Mouse (Mus musculus) stomach, embryonic 14.5 days (tissue): ENCODE results near the gene Prnd. TPM values are rescaled to one million over a fixed set of nuclear protein-coding genes. Genes with fewer than 3 reads are reported as not detected.

Experiments used
- ATAC-seq: fragments of 200-750 bp; cut with Nextera tagmentation; 2 replicates; pipeline ENCODE4 v1.8.0; 2017; ENCODE audit warnings: low read depth, moderate TSS enrichment; ENCODE audit not compliant: insufficient number of reproducible peaks, insufficient read depth, low FRiP score
- H3K27ac ChIP-seq: fragments of 300-500 bp; sonication (generic); 2 replicates; pipeline ENCODE4 v1.5.1; 2014; ENCODE audit warnings: mild to moderate bottlenecking, low read length, moderate library complexity, mixed read lengths
- H3K27me3 ChIP-seq: fragments of 300-500 bp; sonication (generic); 2 replicates; pipeline ENCODE4 v1.6.1; 2014; ENCODE audit warnings: low read length, control low read depth, mixed read lengths; ENCODE audit not compliant: control insufficient read depth, insufficient read depth
- H3K36me3 ChIP-seq: fragments of 300-500 bp; sonication (generic); 2 replicates; pipeline ENCODE4 v1.6.1; 2014; ENCODE audit warnings: mild to moderate bottlenecking, control low read depth, low read length, moderate library complexity, mixed read lengths; ENCODE audit not compliant: control insufficient read depth, insufficient read depth
- H3K4me1 ChIP-seq: fragments of 300-500 bp; sonication (generic); 2 replicates; pipeline ENCODE4 v1.6.1; 2014; ENCODE audit warnings: low read length, control low read depth, mixed read lengths; ENCODE audit not compliant: control insufficient read depth, insufficient read depth
- H3K4me2 ChIP-seq: fragments of 300-500 bp; sonication (generic); replicated peaks from 2 replicates; pipeline ENCODE4 v1.6.1; 2014; ENCODE audit warnings: low read depth, low read length, control low read depth
- H3K4me3 ChIP-seq: fragments of 300-500 bp; sonication (generic); 2 replicates; pipeline ENCODE4 v1.5.1; 2014; ENCODE audit warnings: low read depth, low read length, control low read depth
- H3K9ac ChIP-seq: fragments of 300-500 bp; sonication (generic); replicated peaks from 2 replicates; pipeline ENCODE4 v1.6.1; 2014; ENCODE audit warnings: low read depth, mild to moderate bottlenecking, control low read depth, low read length, moderate library complexity, mixed read lengths
- H3K9me3 ChIP-seq: fragments of 300-500 bp; sonication (generic); 2 replicates; pipeline ENCODE4 v1.6.1; 2016; ENCODE audit warnings: low read depth, low read length, control low read depth; ENCODE audit not compliant: control insufficient read depth
- WGBS: fragments of 180-500 bp; shearing (Covaris S2); extraction: QIAGEN DNeasy Blood & Tissue Kit; methylation state at CpG from one replicate; pipeline ENCODE4 v1.1.7; 2014; 5-methylcytosine and 5-hydroxymethylcytosine counted together
- polyA plus RNA-seq: library from polyadenylated mRNA; unstranded; fragments of >200 nt; fragmentation: Nextera tagmentation; extraction: Ambion mirVana; gene quantifications from 2 replicates; pipeline ENCODE4 v1.2.1, GENCODE M21; 2014

The Prnd gene
- polyA plus RNA-seq, 1 experiment from 2014 or later = 49.9 TPM

DNA sequence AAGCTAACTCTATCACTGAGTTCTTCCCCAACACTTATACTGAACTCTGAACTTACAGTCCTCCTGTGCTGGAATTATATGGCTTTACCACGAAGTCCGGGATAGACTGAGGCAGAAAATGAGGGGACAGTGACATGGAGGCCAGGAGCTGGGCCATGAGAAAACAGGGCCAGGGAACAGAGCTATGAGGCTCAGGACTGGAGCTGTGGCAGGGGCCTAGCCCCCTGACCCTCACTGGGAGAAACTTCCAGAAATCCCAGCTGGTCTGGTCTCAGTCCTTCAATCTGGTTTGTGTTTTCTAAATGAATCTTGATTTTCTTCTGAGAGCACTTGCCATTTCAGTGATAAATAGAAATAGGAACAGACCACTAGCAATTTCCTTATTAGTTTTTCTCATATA is 16.4 kb upstream of the Prnd start:
- no peak for ATAC-seq
- WGBS = 88% methylated on average over 2 of the region's 2 CpGs
- Histone ChIP-seq H3K9me3 (no peaks in the 10 kb centered on the region), H3K4me2 (no peak overlapping the region), H3K9ac (no peak overlapping the region), H3K36me3 (no peaks in the 10 kb centered on the region), H3K4me3 (no peak overlapping the region), H3K27ac (no peak overlapping the region), H3K4me1 (no peaks in the 10 kb centered on the region), H3K27me3 (no peaks in the 10 kb centered on the region)

DNA sequence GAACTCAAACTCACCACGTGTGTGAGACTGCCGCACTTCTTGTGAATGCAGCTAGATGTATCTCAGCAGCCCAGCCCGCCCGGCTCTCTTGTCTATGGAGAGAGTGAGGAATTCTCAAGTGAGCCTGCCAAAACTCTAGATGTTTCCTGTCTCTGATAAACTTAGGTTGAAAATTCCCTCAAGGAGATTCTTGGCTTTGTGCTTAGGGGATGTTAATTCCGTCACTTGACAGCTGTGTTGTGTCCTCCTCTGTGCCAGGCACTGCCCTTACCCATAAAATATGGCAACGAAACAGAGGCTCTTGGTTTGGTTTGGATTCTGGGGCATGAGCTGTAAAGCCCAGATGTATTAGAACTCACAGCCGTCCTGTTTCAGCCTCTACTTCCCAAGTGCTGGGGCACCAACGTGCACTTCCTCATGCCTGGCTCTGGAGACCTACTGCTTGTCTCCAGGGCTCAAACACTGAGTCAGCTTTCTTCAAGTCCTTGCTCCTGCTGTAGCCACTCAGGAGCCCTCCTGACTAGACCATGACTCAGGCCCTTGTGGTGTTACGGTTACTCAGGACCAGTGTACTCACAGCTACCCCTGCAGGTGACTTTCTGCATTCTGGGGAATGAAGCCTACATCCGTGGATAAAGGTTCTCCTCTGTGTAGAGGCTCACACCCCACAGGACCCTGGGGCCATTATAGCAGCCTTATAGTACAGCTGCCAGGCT is 15.1 kb upstream of the Prnd start:
- Histone ChIP-seq H3K4me1 (no peaks in the 10 kb centered on the region), H3K4me3 (no peak overlapping the region), H3K9me3 (no peaks in the 10 kb centered on the region), H3K36me3 (no peaks in the 10 kb centered on the region), H3K27me3 (no peaks in the 10 kb centered on the region), H3K9ac (no peak overlapping the region), H3K27ac (no peak overlapping the region), H3K4me2 (no peak overlapping the region)
- no peak; the same call in 1 of the 2 replicates for ATAC-seq
- WGBS = 66% methylated on average over 10 of the region's 10 CpGs

DNA sequence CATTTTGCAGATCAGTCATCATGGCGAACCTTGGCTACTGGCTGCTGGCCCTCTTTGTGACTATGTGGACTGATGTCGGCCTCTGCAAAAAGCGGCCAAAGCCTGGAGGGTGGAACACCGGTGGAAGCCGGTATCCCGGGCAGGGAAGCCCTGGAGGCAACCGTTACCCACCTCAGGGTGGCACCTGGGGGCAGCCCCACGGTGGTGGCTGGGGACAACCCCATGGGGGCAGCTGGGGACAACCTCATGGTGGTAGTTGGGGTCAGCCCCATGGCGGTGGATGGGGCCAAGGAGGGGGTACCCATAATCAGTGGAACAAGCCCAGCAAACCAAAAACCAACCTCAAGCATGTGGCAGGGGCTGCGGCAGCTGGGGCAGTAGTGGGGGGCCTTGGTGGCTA is 14.3 kb upstream of the Prnd start:
- Histone ChIP-seq H3K27me3 (no peaks in the 10 kb centered on the region), H3K4me3 (no peak overlapping the region), H3K9me3 (no peaks in the 10 kb centered on the region), H3K9ac (no peak overlapping the region), H3K4me1 (no peaks in the 10 kb centered on the region), H3K4me2 (no peak overlapping the region), H3K27ac (no peak overlapping the region), H3K36me3 (no peaks in the 10 kb centered on the region)
- 94% methylated on average over 10 of the region's 10 CpGs for WGBS
- ATAC-seq = no peak

DNA sequence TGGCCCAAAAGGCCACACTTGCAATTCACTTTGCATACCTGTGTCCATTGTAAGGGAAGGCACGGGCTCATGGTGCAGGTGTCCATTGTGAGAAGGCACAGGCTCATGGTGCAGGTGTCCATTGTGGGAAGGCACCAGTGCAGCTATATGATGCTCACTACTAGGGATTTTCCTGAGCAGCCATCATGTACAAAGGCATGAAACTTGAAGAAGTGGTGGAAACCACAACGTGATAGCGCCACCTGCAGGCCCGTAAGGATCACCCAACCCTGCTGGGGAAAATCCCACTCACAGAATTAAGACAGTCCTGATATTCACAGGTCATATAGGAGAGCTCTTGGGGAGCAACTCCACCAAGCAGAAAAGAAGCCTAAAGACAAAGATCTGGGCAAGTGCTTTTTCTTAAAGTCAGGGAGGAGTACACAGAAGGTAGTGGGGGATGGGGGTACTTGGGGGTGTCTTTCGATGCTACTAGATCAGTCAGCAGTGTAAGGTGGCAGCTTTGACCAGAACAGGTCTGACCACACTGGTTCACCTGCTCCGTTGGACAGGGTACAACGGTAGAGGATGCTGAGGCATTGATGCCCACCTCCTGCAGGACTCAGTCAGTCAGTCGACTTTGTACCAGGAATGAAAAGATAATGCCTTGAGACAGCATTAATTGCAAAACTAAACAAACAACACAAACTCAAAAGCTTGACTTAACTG is 11.1 kb upstream of the Prnd start:
- 43% methylated on average over 8 of the region's 8 CpGs for WGBS
- no peak for ATAC-seq
- Histone ChIP-seq H3K27me3 (no peaks in the 10 kb centered on the region), H3K9me3 (no peaks in the 10 kb centered on the region), H3K4me1 (no peaks in the 10 kb centered on the region), H3K4me3 (no peak overlapping the region), H3K27ac (no peak overlapping the region), H3K36me3 (no peaks in the 10 kb centered on the region), H3K4me2 (no peak overlapping the region), H3K9ac (no peak overlapping the region)

DNA sequence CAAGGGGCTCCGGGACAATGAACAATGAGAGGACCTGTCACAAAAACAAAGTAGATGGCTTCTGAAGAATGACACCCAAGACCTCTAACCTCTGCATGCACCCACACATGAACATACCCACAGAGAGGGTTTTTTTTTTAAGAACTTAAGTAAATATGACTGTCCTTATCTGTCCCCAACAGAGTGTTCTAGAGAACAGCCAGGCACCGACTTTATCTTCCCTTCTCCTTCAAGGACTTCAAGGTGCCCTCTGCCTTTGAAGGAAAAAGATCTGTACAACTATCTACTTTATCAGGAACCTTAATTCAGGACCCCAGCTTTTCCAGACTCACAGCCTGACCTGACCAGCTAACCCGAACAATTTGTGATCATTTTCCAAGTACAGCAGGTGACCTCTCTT is 10.2 kb upstream of the Prnd start:
- no peak for ATAC-seq
- Histone ChIP-seq H3K4me3 (no peak overlapping the region), H3K36me3 (no peaks in the 10 kb centered on the region), H3K27ac (no peak overlapping the region), H3K27me3 (no peaks in the 10 kb centered on the region), H3K4me1 (no peaks in the 10 kb centered on the region), H3K9ac (no peak overlapping the region), H3K4me2 (no peak overlapping the region), H3K9me3 (no peaks in the 10 kb centered on the region)
- WGBS = 72% methylated on average over 3 of the region's 3 CpGs

DNA sequence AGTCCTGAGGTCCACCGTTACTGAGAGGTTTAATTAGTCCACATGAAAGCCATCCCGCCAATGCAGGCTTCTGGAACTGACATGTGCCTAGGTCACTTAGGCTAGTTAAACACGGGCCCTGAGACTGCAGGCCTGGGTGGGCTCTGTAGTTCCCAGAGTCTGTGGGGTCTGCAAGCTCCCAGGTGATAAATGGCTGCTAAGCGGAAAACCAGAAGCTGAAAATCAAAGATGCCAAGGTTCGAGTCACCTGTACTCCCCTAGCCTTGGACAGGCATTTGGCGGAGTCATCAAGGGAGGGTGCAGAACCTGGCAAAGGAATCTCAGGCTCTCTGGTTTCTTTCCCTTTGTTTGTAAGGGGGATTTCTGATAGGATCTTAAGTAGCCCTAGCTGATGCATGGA is 9.2 kb upstream of the Prnd start:
- Histone ChIP-seq H3K27me3 (no peaks in the 10 kb centered on the region), H3K9ac (no peak overlapping the region), H3K9me3 (no peaks in the 10 kb centered on the region), H3K4me1 (no peaks in the 10 kb centered on the region), H3K4me2 (no peak overlapping the region), H3K36me3 (no peaks in the 10 kb centered on the region), H3K27ac (no peak overlapping the region), H3K4me3 (no peak overlapping the region)
- ATAC-seq = no peak
- 76% methylated on average over 6 of the region's 6 CpGs for WGBS

DNA sequence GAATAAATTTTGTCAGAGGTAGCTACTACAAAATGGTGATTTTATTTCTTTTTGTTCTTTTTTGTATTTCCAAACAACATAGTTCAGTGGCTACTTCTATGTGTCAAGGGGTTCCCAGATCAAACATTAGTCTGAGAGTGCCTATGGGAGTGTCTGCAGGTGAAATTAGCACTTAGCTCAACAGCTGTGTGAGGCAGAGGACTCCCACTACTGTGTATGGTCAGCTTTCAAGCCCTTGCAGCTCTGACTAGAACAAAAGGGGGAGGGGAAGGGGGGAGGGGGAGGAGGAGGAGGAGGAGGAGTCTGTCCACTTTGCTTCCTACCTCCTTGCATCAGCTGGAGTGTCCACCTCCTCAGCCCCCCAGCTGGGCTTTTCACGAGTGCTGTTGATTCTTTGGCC is 6.3 kb upstream of the Prnd start:
- no peak overlapping the region for H3K27ac ChIP-seq
- no peaks in the 10 kb centered on the region for H3K27me3 ChIP-seq
- H3K4me2 ChIP-seq = no peak overlapping the region
- no peak overlapping the region for H3K9ac ChIP-seq
- WGBS = 31% methylated on average over 1 of the region's 1 CpGs
- no peak overlapping the region for H3K4me3 ChIP-seq
- no peaks in the 10 kb centered on the region for H3K4me1 ChIP-seq
- H3K9me3 ChIP-seq = no peaks in the 10 kb centered on the region
- no peak for ATAC-seq
- H3K36me3 ChIP-seq = no peaks in the 10 kb centered on the region

DNA sequence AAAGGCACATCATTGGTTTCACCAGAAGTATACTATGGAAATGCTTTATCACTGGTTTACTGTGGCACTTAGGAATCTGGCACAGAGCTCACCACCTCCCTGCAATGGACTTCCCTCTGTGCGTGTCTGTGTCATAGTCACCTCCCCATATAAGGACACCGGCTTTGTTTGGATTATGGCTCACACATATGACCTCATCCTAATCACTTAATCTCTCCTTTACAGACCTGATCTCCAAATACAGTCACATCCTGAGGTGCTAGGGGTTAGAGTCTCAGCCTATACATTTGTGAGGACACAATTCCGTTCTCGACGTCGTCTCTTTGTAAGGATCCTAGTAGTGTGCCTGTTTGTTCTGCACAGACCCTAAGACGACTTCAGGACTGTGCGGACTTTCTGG is 5.4 kb upstream of the Prnd start:
- WGBS = 69% methylated on average over 8 of the region's 8 CpGs
- ATAC-seq = no peak

More for the DNA sequence above, 5.4 kb upstream of the Prnd start:
- Histone ChIP-seq H3K36me3 (no peaks in the 10 kb centered on the region), H3K27me3 (no peaks in the 10 kb centered on the region), H3K27ac (no peak overlapping the region), H3K9me3 (no peaks in the 10 kb centered on the region), H3K4me1 (no peaks in the 10 kb centered on the region), H3K9ac (no peak overlapping the region), H3K4me2 (no peak overlapping the region), H3K4me3 (no peak overlapping the region)
